ENCODE assay signal across 8 mouse cellular contexts in genomic region chr19:41934124-41934523, GRCm38 (mm10). TPM values are rescaled to one million over a fixed set of nuclear protein-coding genes. Genes with fewer than 3 reads are reported as not detected.
DNase-seq lines count a peak whose midpoint lies in the region; ATAC-seq lines count a peak whose summit lies in the region.

No protein-coding gene starts in this region.

- no peaks in the 10 kb centered on the region for H3K27me3 ChIP-seq in neural tube, embryonic 11.5 days (ENCODE audit: control insufficient read depth, insufficient read depth, low read length)
- no peaks in the 10 kb centered on the region for H3K27me3 ChIP-seq in liver, embryonic 12.5 days (replicated peaks)

- no peaks in the 10 kb centered on the region for H3K9me3 ChIP-seq in neural tube, embryonic 11.5 days (ENCODE audit: control insufficient read depth, low read length)
- no peaks in the 10 kb centered on the region for H3K9me3 ChIP-seq in liver, embryonic 12.5 days (replicated peaks)

- H3K36me3 ChIP-seq in neural tube, embryonic 11.5 days (ENCODE audit: control insufficient read depth, insufficient read depth, low read length), result peaks cover 9% of the 10 kb centered on the region
- peaks cover 52% of the 10 kb centered on the region for H3K36me3 ChIP-seq in liver, embryonic 12.5 days

- peak overlapping the region; percentile 65 for H3K4me2 ChIP-seq in neural tube, embryonic 11.5 days (ENCODE audit: low read depth)
- peak overlapping the region; percentile 80 for H3K4me2 ChIP-seq in liver, embryonic 12.5 days

- peak; percentile 19 for DNase-seq in cerebellum, adult 11-12 months
- DNase-seq in neural tube, embryonic 11.5 days (ENCODE audit: low spot score), result no peak
- no peak for DNase-seq in neural tube, embryonic 10.5 days (ENCODE audit: extremely low spot score, low spot score)
- DNase-seq in right cerebral cortex, postnatal 14 days, result no peak
- no peak for DNase-seq in urinary bladder, postnatal 25 days (ENCODE audit: low spot score)
- no peak for DNase-seq in layer of hippocampus, postnatal 36 days

- peak overlapping the region; percentile 97 for H3K4me3 ChIP-seq in neural tube, embryonic 11.5 days (ENCODE audit: low read depth, low read length)
- peak overlapping the region; percentile 93 for H3K4me3 ChIP-seq in liver, embryonic 12.5 days

- H3K4me1 ChIP-seq in neural tube, embryonic 11.5 days (ENCODE audit: control insufficient read depth, insufficient read depth, low read length), result peaks cover 13% of the 10 kb centered on the region
- H3K4me1 ChIP-seq in liver, embryonic 12.5 days, result peaks cover 24% of the 10 kb centered on the region

- H3K9ac ChIP-seq in neural tube, embryonic 11.5 days (ENCODE audit: low read length), result peak overlapping the region; percentile 63
- peak overlapping the region; percentile 84 for H3K9ac ChIP-seq in liver, embryonic 12.5 days

- ATAC-seq in cerebellum, adult (ENCODE audit: insufficient number of reproducible peaks, low FRiP score, low TSS enrichment), result no peak
- ATAC-seq in neural tube, embryonic 11.5 days (ENCODE audit: insufficient read depth, low FRiP score, low TSS enrichment), result no peak
- no peak for ATAC-seq in liver, embryonic 12.5 days

- 21% methylated on average over 6 of the region's 6 CpGs for WGBS in neural tube, embryonic 11.5 days
- 39% methylated on average over 6 of the region's 6 CpGs for WGBS in liver, embryonic 12.5 days (ENCODE audit: insufficient replicate concordance)

- H3K27ac ChIP-seq in neural tube, embryonic 11.5 days (ENCODE audit: low read depth, low read length), result no peak overlapping the region
- peak overlapping the region; percentile 72 for H3K27ac ChIP-seq in liver, embryonic 12.5 days

RNA-seq across cellular contexts. Expression of gene Zdhhc16, which starts 0.8 kb away (rescaled TPM):
- 66.8 and 69.2 TPM in 2 replicates for polyA plus RNA-seq in neural tube, embryonic 11.5 days (2014; fragmentation: Nextera tagmentation; extraction: Ambion mirVana)
- 47.3 and 48.1 TPM in 2 replicates for polyA plus RNA-seq in liver, embryonic 12.5 days (2016; fragmentation: Nextera tagmentation; extraction: Ambion mirVana)
- 10 to 100 TPM; 41.9 to 45.0 TPM for total RNA-seq in layer of hippocampus, postnatal 36 days (2021)

RNA-seq across cellular contexts. Expression of gene Exosc1, which starts 0.9 kb away (rescaled TPM):
- polyA plus RNA-seq in neural tube, embryonic 11.5 days (2014; fragmentation: Nextera tagmentation; extraction: Ambion mirVana), result 61.3 and 67.0 TPM in 2 replicates
- polyA plus RNA-seq in liver, embryonic 12.5 days (2016; fragmentation: Nextera tagmentation; extraction: Ambion mirVana), result 72.7 and 75.0 TPM in 2 replicates
- 10 to 100 TPM; 27.0 to 29.5 TPM for total RNA-seq in layer of hippocampus, postnatal 36 days (2021)

RNA-seq across cellular contexts. Expression of gene Pgam1, which starts 22.4 kb away (rescaled TPM):
- 824 and 860 TPM in 2 replicates for polyA plus RNA-seq in neural tube, embryonic 11.5 days (2014; fragmentation: Nextera tagmentation; extraction: Ambion mirVana)
- polyA plus RNA-seq in liver, embryonic 12.5 days (2016; fragmentation: Nextera tagmentation; extraction: Ambion mirVana), result 355 and 377 TPM in 2 replicates
- total RNA-seq in layer of hippocampus, postnatal 36 days (2021), result 100 to 1,000 TPM; 507 to 547 TPM

RNA-seq across cellular contexts. Expression of gene Rrp12, which starts 38.2 kb away (rescaled TPM):
- 18.0 and 20.2 TPM in 2 replicates for polyA plus RNA-seq in neural tube, embryonic 11.5 days (2014; fragmentation: Nextera tagmentation; extraction: Ambion mirVana)
- 25.0 and 26.7 TPM in 2 replicates for polyA plus RNA-seq in liver, embryonic 12.5 days (2016; fragmentation: Nextera tagmentation; extraction: Ambion mirVana)
- total RNA-seq in layer of hippocampus, postnatal 36 days (2021), result 10 to 100 TPM; 34.7 to 35.5 TPM

RNA-seq across cellular contexts. Expression of gene Mms19, which starts 46.8 kb away (rescaled TPM):
- polyA plus RNA-seq in neural tube, embryonic 11.5 days (2014; fragmentation: Nextera tagmentation; extraction: Ambion mirVana), result 29.0 and 35.1 TPM in 2 replicates
- 18.3 and 20.9 TPM in 2 replicates for polyA plus RNA-seq in liver, embryonic 12.5 days (2016; fragmentation: Nextera tagmentation; extraction: Ambion mirVana)
- 10 to 100 TPM; 31.8 to 37.0 TPM for total RNA-seq in layer of hippocampus, postnatal 36 days (2021)
